Mouse (Mus musculus) central nervous system, embryonic 18 days (tissue): Measurements from ENCODE around the gene Olfr315. TPM values are rescaled to one million over a fixed set of nuclear protein-coding genes. Genes with fewer than 3 reads are reported as not detected.

Experiments used
- polyA plus RNA-seq: library from polyadenylated mRNA; depleted of rRNA; stranded (reverse); fragments of >200 nt; gene quantifications from 2 replicates; pipeline ENCODE4 v1.2.3, GENCODE M21; 2012; rRNA removed

Olfr315 gene
- polyA plus RNA-seq = not detected in 2 replicates

DNA sequence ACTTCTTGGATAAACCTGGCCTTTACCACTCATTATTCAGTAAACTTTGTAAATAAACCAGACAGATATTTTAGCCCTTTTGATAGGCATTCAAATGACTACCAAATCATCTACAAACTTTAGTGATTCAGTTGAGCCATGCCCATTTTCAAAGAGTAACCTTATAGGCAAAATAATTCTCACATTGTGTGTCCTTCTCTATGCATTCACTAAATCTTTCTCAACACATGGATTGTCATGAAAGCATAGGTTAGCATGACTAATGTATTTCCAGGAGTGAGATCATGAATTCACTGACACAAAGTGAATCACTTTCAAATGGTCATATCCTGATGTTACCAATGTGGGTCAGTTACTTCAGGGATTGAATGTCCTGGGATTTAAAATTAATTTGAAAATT is at the start of gene Olfr315:
Gene Olfr315, plus strand, starts transcription at position 301 of the 400 bp plus-strand sequence.

GRCm38 (mm10) chr11:58723914-58724313 is 49.1 kb upstream of the Olfr315 start, which contains the start of gene Olfr318:
Gene Olfr318, minus strand, starts transcription at chr11:58724014.

DNA sequence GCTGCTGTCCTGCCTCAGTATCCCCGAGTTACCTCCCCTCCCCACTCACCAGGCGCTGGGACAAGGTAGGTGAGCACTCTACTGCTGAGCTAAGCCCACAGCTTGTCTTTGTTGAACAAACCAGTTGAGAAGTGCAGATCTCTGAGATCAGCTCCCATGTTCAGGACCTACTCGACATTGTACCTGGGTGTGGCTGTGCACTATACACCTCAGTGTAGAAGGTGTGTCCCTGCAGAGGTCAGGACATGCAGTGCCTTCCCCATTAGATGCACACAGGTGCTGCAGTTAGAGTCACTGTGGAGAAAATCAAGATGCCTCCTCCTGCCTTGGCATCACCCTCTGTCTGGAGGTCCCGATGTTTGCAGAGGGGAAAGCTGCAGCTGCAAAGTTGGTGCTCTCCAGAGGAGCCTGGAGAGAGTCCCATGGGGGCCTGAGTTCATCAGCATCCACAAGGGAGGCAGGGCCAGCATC is 34.2 kb upstream of the Olfr315 start, which contains the start of gene Olfr317:
Gene Olfr317, minus strand, starts transcription at position 421 of the 471 bp plus-strand sequence.

DNA sequence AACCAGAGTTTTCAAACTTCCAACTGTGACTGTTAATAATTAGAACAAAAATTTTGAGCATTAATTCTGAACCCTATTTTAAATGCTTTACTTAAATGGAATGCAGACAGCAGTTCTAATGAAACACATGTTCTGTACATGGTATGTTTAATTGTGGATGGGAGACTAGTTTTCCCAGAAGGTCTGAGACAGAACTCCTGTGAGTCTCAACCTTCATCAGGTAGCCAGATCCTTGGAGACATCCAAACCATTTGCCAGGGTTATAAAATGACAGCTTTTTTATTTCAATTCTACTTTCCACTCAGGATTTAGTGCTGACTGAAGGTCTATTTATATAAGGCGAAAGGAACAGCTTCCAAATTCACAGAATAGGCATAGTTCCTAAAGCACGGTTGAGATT is 20.6 kb upstream of the Olfr315 start, which contains the start of gene Olfr316:
Gene Olfr316, plus strand, starts transcription at position 301 of the 400 bp plus-strand sequence.

DNA sequence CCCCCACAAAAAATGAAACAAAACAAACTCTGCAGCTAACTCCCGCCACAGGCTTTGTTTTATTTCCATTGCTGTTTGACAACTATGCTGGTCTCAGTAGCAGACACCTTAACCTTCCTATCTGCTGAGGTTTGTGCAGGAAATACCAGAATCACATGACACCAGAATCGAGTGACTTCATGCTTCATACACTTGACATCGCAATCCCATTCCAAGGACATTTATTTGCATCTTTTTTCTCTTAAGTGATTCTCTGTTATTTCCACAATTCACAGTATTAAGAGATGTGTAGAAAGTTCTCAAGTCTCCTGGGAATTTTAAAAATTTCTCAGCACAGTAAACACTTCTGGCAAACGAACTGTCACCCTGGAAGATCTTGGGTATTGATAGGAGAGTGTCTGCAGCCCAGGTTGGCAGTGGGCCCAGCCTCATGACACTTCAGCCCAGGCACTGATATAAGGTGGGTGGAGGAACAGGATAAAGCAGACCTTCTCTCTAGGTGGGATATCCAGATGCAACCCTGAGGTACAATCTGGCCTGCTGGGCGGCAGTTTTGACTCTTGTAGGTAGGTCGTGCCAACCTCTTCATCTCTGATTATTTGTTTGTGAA is 9.6 kb downstream of the Olfr315 start, which contains the start of gene Olfr314:
Gene Olfr314, plus strand, starts transcription at position 473 of the 610 bp plus-strand sequence.

DNA sequence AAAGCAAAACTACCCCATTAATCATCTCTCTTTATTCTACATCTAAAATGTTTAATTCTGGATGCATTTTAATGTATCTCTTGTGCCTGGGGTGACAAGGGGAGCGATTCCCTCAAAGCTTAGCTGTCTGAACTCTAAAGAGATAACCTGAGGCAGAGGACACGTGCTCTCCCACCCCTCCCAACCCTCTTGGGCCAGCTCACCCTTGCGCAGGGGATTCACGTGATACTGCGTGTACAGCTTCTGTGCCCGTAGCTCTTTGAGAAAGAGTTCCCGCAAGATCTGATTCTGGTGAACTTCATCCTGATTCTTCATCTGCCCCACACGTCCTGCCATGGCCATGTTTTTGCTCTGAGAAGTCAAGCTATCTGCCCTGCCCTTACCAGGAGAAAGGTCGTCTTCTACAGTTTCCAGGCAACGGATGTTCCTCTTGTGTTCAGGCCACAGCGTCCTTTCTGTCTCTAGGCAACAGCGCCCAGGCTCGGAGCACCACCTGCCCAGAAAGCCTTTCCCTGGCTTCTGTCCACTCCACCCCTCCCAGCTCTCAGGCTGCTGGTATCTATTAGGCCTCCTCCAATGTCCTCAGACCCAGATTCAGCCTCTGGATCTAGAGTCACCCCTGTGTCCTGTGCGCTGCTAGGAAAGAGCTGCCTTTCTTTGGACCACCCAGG is 28.7 kb downstream of the Olfr315 start, which contains the start of gene Fam183b:
Gene Fam183b, minus strand, starts transcription at position 403 of the 671 bp plus-strand sequence.

GRCm38 (mm10) chr11:58814700-58815099 is 41.7 kb downstream of the Olfr315 start, which contains the start of gene Olfr313:
Gene Olfr313, plus strand, starts transcription at chr11:58815000.

DNA sequence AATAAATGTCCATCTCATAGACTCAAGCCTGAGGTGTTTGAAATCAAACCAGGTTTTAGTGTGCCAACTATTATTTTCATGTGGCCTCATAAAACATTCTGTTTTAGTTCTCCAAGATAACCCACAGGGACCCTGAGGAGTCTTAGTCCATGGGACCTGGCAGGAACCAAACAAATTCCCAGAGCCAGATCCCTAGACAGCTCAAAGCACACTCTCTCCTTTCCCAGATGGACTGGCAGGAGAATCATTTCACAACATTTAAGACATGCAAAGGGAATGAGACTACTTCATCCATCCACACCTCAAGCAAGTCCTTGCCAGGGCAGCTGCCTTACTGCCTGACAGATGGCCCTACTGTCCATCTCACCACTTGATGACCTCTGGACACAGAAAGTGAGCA is 55.9 kb downstream of the Olfr315 start, which contains the start of gene Olfr312:
Gene Olfr312, plus strand, starts transcription at position 301 of the 400 bp plus-strand sequence.

Other genes starting within 250 kb of the Olfr315 start
- gene Olfr330, start 238.4 kb upstream of the Olfr315 start, polyA plus RNA-seq = 0.03 and 0.06 TPM in 2 replicates
- not detected in 2 replicates for gene Olfr329-ps, start 226.8 kb upstream of the Olfr315 start, polyA plus RNA-seq
- gene Olfr328, start 217.6 kb upstream of the Olfr315 start, polyA plus RNA-seq = 0.03 TPM in 1 of 2 replicates, not detected in the other
- not detected in 2 replicates for gene Olfr224, start 202.6 kb upstream of the Olfr315 start, polyA plus RNA-seq
- gene Olfr325, start 195.5 kb upstream of the Olfr315 start, polyA plus RNA-seq = not detected in 2 replicates
- gene Olfr324, start 178.1 kb upstream of the Olfr315 start, polyA plus RNA-seq = 0.12 TPM in 2 replicates
- gene 2210407C18Rik, start 157.1 kb upstream of the Olfr315 start, polyA plus RNA-seq = not detected in 2 replicates
- gene Olfr323, start 142.7 kb upstream of the Olfr315 start, polyA plus RNA-seq = not detected in 2 replicates
- gene Trim58, start 132.7 kb upstream of the Olfr315 start, polyA plus RNA-seq = 0.08 and 0.16 TPM in 2 replicates
- gene Olfr322, start 114.4 kb upstream of the Olfr315 start, polyA plus RNA-seq = not detected in 2 replicates
- gene Olfr320, start 92.1 kb upstream of the Olfr315 start, polyA plus RNA-seq = not detected in 2 replicates
- gene Olfr319, start 74.0 kb upstream of the Olfr315 start, polyA plus RNA-seq = not detected in 2 replicates
- not detected in 2 replicates for gene Olfr318, start 49.2 kb upstream of the Olfr315 start, polyA plus RNA-seq
- 0.28 and 0.29 TPM in 2 replicates for gene Olfr317, start 34.0 kb upstream of the Olfr315 start, polyA plus RNA-seq
- not detected in 2 replicates for gene Olfr316, start 20.5 kb upstream of the Olfr315 start, polyA plus RNA-seq
- gene Olfr314, start 9.8 kb downstream of the Olfr315 start, polyA plus RNA-seq = not detected in 2 replicates
- 2.6 and 4.4 TPM in 2 replicates for gene Fam183b, start 28.8 kb downstream of the Olfr315 start, polyA plus RNA-seq
- gene Olfr313, start 41.8 kb downstream of the Olfr315 start, polyA plus RNA-seq = not detected in 2 replicates
- gene Olfr312, start 56.0 kb downstream of the Olfr315 start, polyA plus RNA-seq = not detected in 2 replicates
- not detected in 2 replicates for gene Olfr311, start 66.1 kb downstream of the Olfr315 start, polyA plus RNA-seq
- 31.0 and 32.6 TPM in 2 replicates for gene Gm12258, start 74.0 kb downstream of the Olfr315 start, polyA plus RNA-seq
- 9.1 TPM in 2 replicates for gene 2810021J22Rik, start 94.0 kb downstream of the Olfr315 start, polyA plus RNA-seq
- gene Zfp39, start 131.0 kb downstream of the Olfr315 start, polyA plus RNA-seq = 4.9 and 5.9 TPM in 2 replicates
- gene Btnl10, start 144.7 kb downstream of the Olfr315 start, polyA plus RNA-seq = 0.03 and 0.06 TPM in 2 replicates
- gene Rnf187, start 165.7 kb downstream of the Olfr315 start, polyA plus RNA-seq = 557 and 565 TPM in 2 replicates
- 491 and 498 TPM in 2 replicates for gene Hist3h2ba, start 175.7 kb downstream of the Olfr315 start, polyA plus RNA-seq
- gene Hist3h2a, start 181.5 kb downstream of the Olfr315 start, polyA plus RNA-seq = 90.4 and 93.3 TPM in 2 replicates
- gene Trim17, start 181.5 kb downstream of the Olfr315 start, polyA plus RNA-seq = 2.2 and 2.3 TPM in 2 replicates
- 25.8 and 27.6 TPM in 2 replicates for gene Trim11, start 204.9 kb downstream of the Olfr315 start, polyA plus RNA-seq